Mouse (Mus musculus): Measurements from ENCODE around the gene Gna11. TPM values are rescaled to one million over a fixed set of nuclear protein-coding genes. Genes with fewer than 3 reads are reported as not detected.
A peak's percentile ranks its signal among the peaks of the same experiment; 100 is the strongest.

The Gna11 gene
- polyA plus RNA-seq, 1 experiment from 2014 or later, result 57.4 TPM

DNA sequence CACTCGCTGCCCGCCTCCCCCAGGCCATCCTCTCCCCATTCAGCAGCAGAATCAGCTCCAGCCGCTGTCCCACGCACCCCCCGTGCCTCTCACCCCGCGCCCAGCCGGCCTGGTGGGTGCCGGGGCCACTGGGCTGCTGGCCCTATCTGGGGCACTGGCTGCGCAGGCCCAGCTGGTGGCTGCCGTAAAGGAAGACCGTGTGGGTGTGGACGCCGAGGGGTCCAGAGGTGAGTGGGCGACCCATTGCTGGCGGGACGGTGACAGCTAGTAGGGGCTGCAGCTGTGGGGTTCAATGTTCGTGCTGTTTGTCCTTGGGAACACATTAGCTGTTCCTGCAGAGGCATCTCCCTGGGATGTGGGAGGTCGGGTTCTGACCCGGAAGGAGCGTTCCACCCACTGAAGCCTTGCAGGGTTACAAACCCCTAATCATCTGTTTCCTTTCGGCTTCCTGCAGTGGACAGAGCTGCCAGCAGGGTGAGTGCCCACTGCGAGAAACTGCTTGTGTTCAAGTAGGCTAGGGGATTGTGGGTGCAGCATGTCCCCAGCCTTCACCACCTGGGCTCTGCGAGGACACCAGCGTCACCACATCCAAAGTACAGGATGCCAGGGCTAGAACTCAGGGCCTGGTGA, 35.6 kb upstream of the Gna11 start:
- Histone ChIP-seq H3K27ac (replicated peaks in 1 of 2; ENCODE audit: control insufficient read depth in 1 of 2, insufficient read depth in 1 of 2, low read depth in 2 of 2, low read length in 2 of 2) (no peak overlapping the region), H3K4me1 (ENCODE audit: control insufficient read depth in 2 of 2, insufficient read depth in 2 of 2, low read length in 2 of 2) (peaks cover 7% of the 10 kb centered on the region in 2 experiments; a peak in 2 of 4 replicates), H3K9ac (ENCODE audit: low read length) (no peak overlapping the region), H3K36me3 (ENCODE audit: control insufficient read depth, insufficient read depth, low read length) (peaks cover 43% of the 10 kb centered on the region), H3K9me3 (ENCODE audit: control insufficient read depth, low read length) (no peaks in the 10 kb centered on the region), H3K4me3 (ENCODE audit: control insufficient read depth in 1 of 2, insufficient read depth in 1 of 2, low read depth in 1 of 2, low read length in 2 of 2) (no peak overlapping the region), H3K27me3 (ENCODE audit: control insufficient read depth, insufficient read depth, low read length) (0 out of 2 replicates have a peak, but pooled peaks cover 7% of the 10 kb centered on the region), H3K4me2 (ENCODE audit: low read length) (no peak overlapping the region)
- WGBS, result 49% methylated on average over 25 of the region's 25 CpGs
- no peak for ATAC-seq (ENCODE audit: insufficient number of reproducible peaks, insufficient read depth, low FRiP score, low read depth)

DNA sequence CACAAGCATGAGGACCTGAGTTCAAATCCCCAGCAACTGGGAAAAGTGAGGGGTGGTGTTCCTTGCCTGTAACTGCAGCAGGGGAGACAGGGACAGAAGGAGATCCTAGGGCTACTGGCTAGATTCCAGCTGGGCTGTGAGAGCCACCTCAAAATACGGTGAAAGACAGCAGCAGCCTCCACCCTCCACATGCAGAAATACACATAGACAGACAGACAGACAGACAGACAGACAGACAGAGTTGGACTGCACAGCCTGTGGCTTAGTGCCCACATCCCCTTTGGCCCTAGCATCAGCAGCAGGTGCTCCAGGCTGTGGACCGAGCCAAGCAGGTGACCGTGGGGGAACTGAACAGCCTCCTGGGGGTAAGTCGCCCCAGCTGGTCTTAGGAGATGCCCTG, 35.0 kb upstream of the Gna11 start:
- peaks cover 37% of the 10 kb centered on the region; the same call in 1 of the 2 replicates for H3K36me3 ChIP-seq (ENCODE audit: control insufficient read depth, insufficient read depth, low read length)
- H3K4me1 ChIP-seq (ENCODE audit: control insufficient read depth in 2 of 2, insufficient read depth in 2 of 2, low read length in 2 of 2), result peaks cover 9% of the 10 kb centered on the region in 2 experiments; a peak in 2 of 4 replicates
- no peaks in the 10 kb centered on the region for H3K9me3 ChIP-seq (ENCODE audit: control insufficient read depth, low read length)
- H3K4me2 ChIP-seq (ENCODE audit: low read length), result no peak overlapping the region
- 0 out of 2 replicates have a peak, but pooled peaks cover 7% of the 10 kb centered on the region for H3K27me3 ChIP-seq (ENCODE audit: control insufficient read depth, insufficient read depth, low read length)
- H3K4me3 ChIP-seq (ENCODE audit: control insufficient read depth in 1 of 2, insufficient read depth in 1 of 2, low read depth in 1 of 2, low read length in 2 of 2), result no peak overlapping the region
- ATAC-seq (ENCODE audit: insufficient number of reproducible peaks, insufficient read depth, low FRiP score, low read depth), result no peak
- 65% methylated on average over 4 of the region's 4 CpGs for WGBS
- H3K27ac ChIP-seq (replicated peaks in 1 of 2; ENCODE audit: control insufficient read depth in 1 of 2, insufficient read depth in 1 of 2, low read depth in 2 of 2, low read length in 2 of 2), result no peak overlapping the region
- H3K9ac ChIP-seq (ENCODE audit: low read length), result no peak overlapping the region

- WGBS, result 3% methylated on average over 6 of the region's 6 CpGs
These were observed 30.7 kb upstream of the Gna11 start for GRCm38 (mm10) chr10:81575695-81576094.

DNA sequence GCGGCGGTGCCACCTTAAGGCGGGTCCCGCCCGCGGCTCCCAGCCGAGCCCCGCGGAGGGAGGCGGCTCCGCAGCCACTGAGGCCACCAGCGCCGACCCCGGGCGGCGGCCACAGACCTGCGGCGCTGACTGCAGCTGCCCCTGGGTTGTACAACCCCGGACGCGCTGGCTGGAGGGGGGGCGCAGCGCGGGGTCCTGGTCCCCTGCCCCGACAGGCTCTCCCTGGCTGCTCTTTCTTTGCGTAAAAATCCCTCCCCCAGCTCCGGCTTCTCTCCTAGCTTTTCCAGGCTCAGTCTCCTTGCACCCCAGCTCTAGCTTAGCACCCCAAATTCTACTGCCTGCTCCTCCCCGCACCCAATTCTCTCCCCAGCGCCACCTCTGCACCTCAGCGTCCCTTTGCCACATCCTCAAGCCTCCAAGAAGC, 30.2 kb upstream of the Gna11 start:
- peaks cover 21 to 23% of the 10 kb centered on the region in 2 experiments for H3K4me1 ChIP-seq (ENCODE audit: control insufficient read depth in 2 of 2, insufficient read depth in 2 of 2, low read length in 2 of 2)
- 0 out of 2 replicates have a peak, but pooled peaks cover 7% of the 10 kb centered on the region for H3K36me3 ChIP-seq (ENCODE audit: control insufficient read depth, insufficient read depth, low read length)
- 0% methylated on average over 28 of the region's 30 CpGs for WGBS
- H3K27ac ChIP-seq (replicated peaks in 1 of 2; ENCODE audit: control insufficient read depth in 1 of 2, insufficient read depth in 1 of 2, low read depth in 2 of 2, low read length in 2 of 2), result peak overlapping the region in 1 of 2 experiments; percentile 48; a peak in 1 of 4 replicates
- H3K9me3 ChIP-seq (ENCODE audit: control insufficient read depth, low read length), result no peaks in the 10 kb centered on the region
- H3K4me3 ChIP-seq (ENCODE audit: control insufficient read depth in 1 of 2, insufficient read depth in 1 of 2, low read depth in 1 of 2, low read length in 2 of 2), result peak overlapping the region; percentile 66 to 74
- H3K27me3 ChIP-seq (ENCODE audit: control insufficient read depth, insufficient read depth, low read length), result 0 out of 2 replicates have a peak, but pooled peaks cover 3% of the 10 kb centered on the region
- no peak for ATAC-seq (ENCODE audit: insufficient number of reproducible peaks, insufficient read depth, low FRiP score, low read depth)
- H3K9ac ChIP-seq (ENCODE audit: low read length), result peak overlapping the region; percentile 86
- peak overlapping the region; percentile 88 for H3K4me2 ChIP-seq (ENCODE audit: low read length)

More at GRCm38 (mm10) chr10:81575695-81576094, 30.7 kb upstream of the Gna11 start:
- Histone ChIP-seq H3K4me1 (ENCODE audit: control insufficient read depth in 2 of 2, insufficient read depth in 2 of 2, low read length in 2 of 2) (peaks cover 21 to 22% of the 10 kb centered on the region in 2 experiments), H3K4me3 (ENCODE audit: control insufficient read depth in 1 of 2, insufficient read depth in 1 of 2, low read depth in 1 of 2, low read length in 2 of 2) (peak overlapping the region; percentile 66 to 74), H3K27me3 (ENCODE audit: control insufficient read depth, insufficient read depth, low read length) (0 out of 2 replicates have a peak, but pooled peaks cover 3% of the 10 kb centered on the region), H3K4me2 (ENCODE audit: low read length) (peak overlapping the region; percentile 88), H3K9me3 (ENCODE audit: control insufficient read depth, low read length) (no peaks in the 10 kb centered on the region), H3K36me3 (ENCODE audit: control insufficient read depth, insufficient read depth, low read length) (peaks cover 8% of the 10 kb centered on the region; the same call in 1 of the 2 replicates), H3K9ac (ENCODE audit: low read length) (peak overlapping the region; percentile 86), H3K27ac (replicated peaks in 1 of 2; ENCODE audit: control insufficient read depth in 1 of 2, insufficient read depth in 1 of 2, low read depth in 2 of 2, low read length in 2 of 2) (peak overlapping the region in 1 of 2 experiments; percentile 48; a peak in 1 of 4 replicates)
- no peak for ATAC-seq (ENCODE audit: insufficient number of reproducible peaks, insufficient read depth, low FRiP score, low read depth)

- Histone ChIP-seq H3K9me3 (ENCODE audit: control insufficient read depth, low read length) (no peaks in the 10 kb centered on the region), H3K9ac (ENCODE audit: low read length) (peak within 1 kb of the TSS; percentile 86), H3K4me3 (ENCODE audit: control insufficient read depth in 1 of 2, insufficient read depth in 1 of 2, low read depth in 1 of 2, low read length in 2 of 2) (peak within 1 kb of the TSS; percentile 66 to 74), H3K27me3 (ENCODE audit: control insufficient read depth, insufficient read depth, low read length) (no peaks in the 10 kb centered on the region), H3K4me2 (ENCODE audit: low read length) (peak within 1 kb of the TSS; percentile 88), H3K27ac (replicated peaks in 1 of 2; ENCODE audit: control insufficient read depth in 1 of 2, insufficient read depth in 1 of 2, low read depth in 2 of 2, low read length in 2 of 2) (peak within 1 kb of the TSS in 1 of 2 experiments; percentile 48; a peak in 1 of 4 replicates), H3K36me3 (ENCODE audit: control insufficient read depth, insufficient read depth, low read length) (0 out of 2 replicates have a peak, but pooled peaks cover 7% of the 10 kb centered on the region), H3K4me1 (ENCODE audit: control insufficient read depth in 2 of 2, insufficient read depth in 2 of 2, low read length in 2 of 2) (peaks cover 29 to 31% of the 10 kb centered on the region in 2 experiments)
- 22% methylated on average over 10 of the region's 10 CpGs for WGBS
- no peak for ATAC-seq (ENCODE audit: insufficient number of reproducible peaks, insufficient read depth, low FRiP score, low read depth)
These were observed 29.4 kb upstream of the Gna11 start, which contains the start of gene Tle2 for GRCm38 (mm10) chr10:81574081-81575056. TSS of gene Tle2 (plus strand) at chr10:81574561.

DNA sequence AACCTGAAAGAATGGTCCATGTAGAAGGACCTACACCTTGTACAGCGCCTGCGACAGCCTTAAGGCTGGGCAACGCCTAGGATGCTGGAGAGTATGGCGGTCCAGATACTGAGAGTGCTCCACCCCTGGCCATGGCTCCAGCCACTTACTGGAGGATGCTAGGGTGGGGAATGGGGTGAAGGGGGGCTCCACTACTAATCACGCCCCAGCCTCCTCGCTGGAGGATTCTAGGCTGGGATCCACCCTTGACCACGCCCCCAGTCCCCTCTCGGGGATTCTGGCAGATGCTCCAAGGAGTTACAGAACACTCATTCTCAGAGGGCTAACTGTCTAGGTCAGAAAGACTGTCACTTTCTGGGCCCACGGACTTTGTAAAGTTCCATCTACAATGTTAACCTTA, 28.0 kb upstream of the Gna11 start:
- H3K4me2 ChIP-seq (ENCODE audit: low read length), result no peak overlapping the region
- WGBS, result 25% methylated on average over 9 of the region's 9 CpGs
- H3K4me3 ChIP-seq (ENCODE audit: control insufficient read depth in 1 of 2, insufficient read depth in 1 of 2, low read depth in 1 of 2, low read length in 2 of 2), result no peak overlapping the region
- ATAC-seq (ENCODE audit: insufficient number of reproducible peaks, insufficient read depth, low FRiP score, low read depth), result no peak
- no peaks in the 10 kb centered on the region for H3K9me3 ChIP-seq (ENCODE audit: control insufficient read depth, low read length)
- no peak overlapping the region for H3K9ac ChIP-seq (ENCODE audit: low read length)
- 0 out of 2 replicates have a peak, but pooled peaks cover 6% of the 10 kb centered on the region for H3K36me3 ChIP-seq (ENCODE audit: control insufficient read depth, insufficient read depth, low read length)
- H3K27me3 ChIP-seq (ENCODE audit: control insufficient read depth, insufficient read depth, low read length), result no peaks in the 10 kb centered on the region
- H3K4me1 ChIP-seq (ENCODE audit: control insufficient read depth in 2 of 2, insufficient read depth in 2 of 2, low read length in 2 of 2), result peaks cover 40 to 45% of the 10 kb centered on the region in 2 experiments
- no peak overlapping the region for H3K27ac ChIP-seq (replicated peaks in 1 of 2; ENCODE audit: control insufficient read depth in 1 of 2, insufficient read depth in 1 of 2, low read depth in 2 of 2, low read length in 2 of 2)

DNA sequence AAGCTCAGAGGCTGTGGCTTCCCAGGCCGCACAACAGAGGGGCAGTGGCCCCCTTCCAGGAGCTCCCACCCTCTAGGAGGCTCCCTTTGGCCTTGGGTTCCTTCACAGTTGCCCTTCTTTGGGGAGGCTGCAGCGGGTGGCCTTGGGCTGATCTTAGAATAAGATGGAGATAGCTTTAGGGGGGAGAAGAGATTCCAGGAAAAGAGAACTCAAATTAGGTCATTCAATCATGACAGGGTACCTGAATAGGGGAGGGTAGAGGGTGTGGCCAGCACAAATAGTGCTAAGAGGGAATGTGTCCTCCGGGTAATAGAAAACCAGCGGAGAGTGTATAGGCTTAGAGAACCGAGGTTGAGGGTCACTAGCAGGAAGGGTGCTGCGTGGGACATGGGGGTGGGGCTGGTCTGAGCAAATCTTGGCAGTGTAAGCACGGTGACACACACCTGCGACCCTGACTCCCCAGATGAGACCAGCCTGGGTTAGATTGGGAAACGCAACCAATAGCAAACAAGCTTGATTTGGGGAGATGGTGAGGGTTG, 27.2 kb upstream of the Gna11 start:
- no peak for ATAC-seq (ENCODE audit: insufficient number of reproducible peaks, insufficient read depth, low FRiP score, low read depth)
- Histone ChIP-seq H3K9me3 (ENCODE audit: control insufficient read depth, low read length) (no peaks in the 10 kb centered on the region), H3K36me3 (ENCODE audit: control insufficient read depth, insufficient read depth, low read length) (peaks cover 2% of the 10 kb centered on the region), H3K27ac (replicated peaks in 1 of 2; ENCODE audit: control insufficient read depth in 1 of 2, insufficient read depth in 1 of 2, low read depth in 2 of 2, low read length in 2 of 2) (peak overlapping the region; percentile 20 to 46; a peak in 2 of 4 replicates), H3K9ac (ENCODE audit: low read length) (peak overlapping the region; percentile 60), H3K4me1 (ENCODE audit: control insufficient read depth in 2 of 2, insufficient read depth in 2 of 2, low read length in 2 of 2) (peaks cover 40 to 45% of the 10 kb centered on the region in 2 experiments), H3K27me3 (ENCODE audit: control insufficient read depth, insufficient read depth, low read length) (no peaks in the 10 kb centered on the region), H3K4me3 (ENCODE audit: control insufficient read depth in 1 of 2, insufficient read depth in 1 of 2, low read depth in 1 of 2, low read length in 2 of 2) (peak overlapping the region; percentile 27 to 28), H3K4me2 (ENCODE audit: low read length) (peak overlapping the region; percentile 75)
- WGBS, result 17% methylated on average over 9 of the region's 9 CpGs
